Mouse (Mus musculus) CH12.LX (cell line): Measurements from ENCODE around the gene Cdh15. TPM values are rescaled to one million over a fixed set of nuclear protein-coding genes. Genes with fewer than 3 reads are reported as not detected.
A peak's percentile ranks its signal among the peaks of the same experiment; 100 is the strongest.

Experiments used
- DNase-seq: peaks from one replicate; pipeline ENCODE4 v3.0.0-alpha.2; 2013; ENCODE audit errors: extremely low read depth
- H3K27ac ChIP-seq: 2 replicates; pipeline ENCODE4 v1.5.1; 2012; ENCODE audit warnings: low read depth, mild to moderate bottlenecking, control low read depth, moderate library complexity; ENCODE audit not compliant: insufficient read depth
- H3K27me3 ChIP-seq: replicated peaks from 2 replicates; pipeline ENCODE3; 2012; ENCODE audit warnings: inconsistent platforms
- H3K36me3 ChIP-seq, 2 experiments: replicated peaks in 1 of 2; 2 replicates each; pipeline versions ENCODE3 to v1.6.1; 2012; ENCODE audit warnings: inconsistent platforms in 1 of 2, low read length in 1 of 2, mild to moderate bottlenecking in 1 of 2, mixed read lengths in 1 of 2, moderate library complexity in 1 of 2; ENCODE audit not compliant: control insufficient read depth in 1 of 2, insufficient read depth in 1 of 2
- H3K4me1 ChIP-seq, 2 experiments: 2 replicates each; pipeline ENCODE4 v1.6.1; 2012; ENCODE audit warnings: inconsistent platforms in 1 of 2, moderate library complexity in 1 of 2; ENCODE audit not compliant: insufficient read depth in 2 of 2, control insufficient read depth in 1 of 2
- H3K4me2 ChIP-seq: 2 replicates; pipeline ENCODE4 v1.6.1; 2012; ENCODE audit warnings: low read depth, mild to moderate bottlenecking, control low read depth; ENCODE audit not compliant: poor library complexity, insufficient read depth, severe bottlenecking
- H3K4me3 ChIP-seq, 3 experiments: fragments of 150-350 bp in 1 of 3; sonication (generic) in 1 of 3; replicated peaks in 1 of 3; 2 replicates each; pipeline versions ENCODE3 to v1.5.1; 2011 to 2012; ENCODE audit warnings: low read depth in 2 of 3, low read length in 2 of 3, mild to moderate bottlenecking in 2 of 3, moderate library complexity in 2 of 3, control low read depth in 1 of 3, improper control_type of control experiment in 1 of 3, inconsistent platforms in 1 of 3, mixed read lengths in 1 of 3; ENCODE audit not compliant: poor library complexity in 1 of 3
- H3K79me2 ChIP-seq: replicated peaks from 2 replicates; pipeline ENCODE4 v1.6.1; 2012; ENCODE audit warnings: mild to moderate bottlenecking, moderate library complexity; ENCODE audit not compliant: control insufficient read depth, poor library complexity, insufficient read depth, severe bottlenecking; ENCODE audit errors: extremely low read depth
- H3K9ac ChIP-seq: 2 replicates; pipeline ENCODE4 v1.6.1; 2012; ENCODE audit warnings: low read depth, mild to moderate bottlenecking, control low read depth, moderate library complexity; ENCODE audit not compliant: insufficient read depth
- H3K9me3 ChIP-seq: replicated peaks from 2 replicates; pipeline ENCODE3; 2012; ENCODE audit warnings: low read length, inconsistent platforms, mixed read lengths
- CHD2 ChIP-seq: IDR thresholded peaks from 2 replicates; pipeline ENCODE4 v1.6.1; 2011; ENCODE audit warnings: low read length, improper control_type of control experiment
- CTCF ChIP-seq, 2 experiments: IDR thresholded peaks in 1 of 2; conservative IDR thresholded peaks in 1 of 2; 2 replicates each; pipeline ENCODE4 v1.5.1; 2011 to 2012; ENCODE audit warnings: low read depth in 2 of 2, low read length in 2 of 2, improper control_type of control experiment in 1 of 2, inconsistent platforms in 1 of 2, mild to moderate bottlenecking in 1 of 2, moderate library complexity in 1 of 2
- ELF1 ChIP-seq: IDR thresholded peaks from 2 replicates; pipeline ENCODE4 v1.6.1; 2014; ENCODE audit warnings: low read depth, mild to moderate bottlenecking, inconsistent platforms, low read length, improper control_type of control experiment
- HCFC1 ChIP-seq: IDR thresholded peaks from 2 replicates; pipeline ENCODE4 v1.6.1; 2012; ENCODE audit warnings: low read depth, mild to moderate bottlenecking, inconsistent platforms, low read length, improper control_type of control experiment
- IRF4 ChIP-seq: IDR thresholded peaks from 2 replicates; pipeline ENCODE4 v1.6.1; 2014; ENCODE audit warnings: low read depth, mild to moderate bottlenecking, inconsistent platforms, low read length, improper control_type of control experiment
- JUND ChIP-seq: conservative IDR thresholded peaks from 2 replicates; pipeline ENCODE4 v1.6.1; 2011; ENCODE audit warnings: low read depth, low read length, improper control_type of control experiment
- MEF2A ChIP-seq: IDR thresholded peaks from 2 replicates; pipeline ENCODE4 v1.6.1; 2014; ENCODE audit warnings: low read depth, mild to moderate bottlenecking, inconsistent platforms, low read length, improper control_type of control experiment, borderline replicate concordance
- MXI1 ChIP-seq: IDR thresholded peaks from 2 replicates; pipeline ENCODE4 v1.6.1; 2011; ENCODE audit warnings: mild to moderate bottlenecking, low read depth, low read length, improper control_type of control experiment
- PAX5 ChIP-seq: IDR thresholded peaks from 2 replicates; pipeline ENCODE4 v1.6.1; 2012; ENCODE audit warnings: low read length, inconsistent platforms, mixed read lengths
- POLR2A ChIP-seq: IDR thresholded peaks from 2 replicates; pipeline ENCODE4 v1.6.1; 2011; ENCODE audit warnings: low read depth, mild to moderate bottlenecking, improper control_type of control experiment, low read length
- RAD21 ChIP-seq: IDR thresholded peaks from 2 replicates; pipeline ENCODE4 v1.6.1; 2011; ENCODE audit warnings: low read depth, mild to moderate bottlenecking, low read length, improper control_type of control experiment, moderate library complexity
- RCOR1 ChIP-seq: conservative IDR thresholded peaks from 2 replicates; pipeline ENCODE4 v1.6.1; 2012; ENCODE audit warnings: low read depth, mild to moderate bottlenecking, inconsistent platforms, low read length, improper control_type of control experiment
- SIN3A ChIP-seq: IDR thresholded peaks from 2 replicates; pipeline ENCODE4 v1.6.1; 2012; ENCODE audit warnings: low read length, improper control_type of control experiment, inconsistent platforms
- SMC3 ChIP-seq: IDR thresholded peaks from 2 replicates; pipeline ENCODE4 v1.6.1; 2011; ENCODE audit warnings: low read depth, low read length, improper control_type of control experiment
- UBTF ChIP-seq: IDR thresholded peaks from 2 replicates; pipeline ENCODE4 v1.6.1; 2012; ENCODE audit warnings: low read depth, mild to moderate bottlenecking, inconsistent platforms, low read length, improper control_type of control experiment, moderate library complexity
- ZC3H11A ChIP-seq: IDR thresholded peaks from 2 replicates; pipeline ENCODE4 v1.6.1; 2012; ENCODE audit warnings: low read depth, mild to moderate bottlenecking, inconsistent platforms, low read length, improper control_type of control experiment
- dilution Hi-C: fragments of 300-500 bp; cut with MboI; formaldehyde crosslinking; loops from 2 replicates; pipeline ENCODE4 v1.14.3; 2020; ENCODE audit warnings: low sequenced_read_pairs; ENCODE audit not compliant: extremely low pct_unique_long_range_greater_than_20kb, extremely low pct_ligation_motif_present
- in situ Hi-C: fragments of 300-500 bp; cut with MboI; formaldehyde crosslinking; loops from 3 replicates; pipeline ENCODE4 v1.14.3; 2019; ENCODE audit warnings: low sequenced_read_pairs, low pct_ligation_motif_present, low pct_unique_long_range_greater_than_20kb, mixed read lengths
- polyA plus RNA-seq: library from polyadenylated mRNA; unstranded; fragments of >175 nt; gene quantifications from 2 replicates; pipeline ENCODE4 v1.2.1, GENCODE M21; 2012; ENCODE audit warnings: low read depth; ENCODE audit not compliant: insufficient read length
- total RNA-seq, 2 experiments: library from RNA; depleted of rRNA; stranded (reverse); fragments of 300-350 nt in 1 of 2; fragments of >200 nt in 1 of 2; gene quantifications; 2 replicates each; pipeline ENCODE4 v1.2.3; 2012 to 2014

Cdh15 gene
- total and polyA plus RNA-seq, 3 experiments = not detected

- H3K4me1 ChIP-seq = peaks cover 10 to 57% of the 10 kb centered on the region in 2 experiments
- no peak overlapping the region for H3K27ac ChIP-seq
- in situ Hi-C loops = no loop called here
- peaks cover 6 to 69% of the 10 kb centered on the region in 2 experiments for H3K36me3 ChIP-seq
- TF ChIP-seq SMC3 = peak; percentile 90
- no peak for TF ChIP-seq PAX5
- TF ChIP-seq CTCF (conservative IDR thresholded peaks at IDR 0.05 in 1 of 2, IDR thresholded peaks at IDR 0.05 in 1 of 2; ENCODE audit: low read depth in 2 of 2, low read length in 2 of 2) = peak; percentile 33 to 83; a peak in 2 of 4 replicates
- TF ChIP-seq HCFC1 = no peak
- peak; percentile 84 for TF ChIP-seq RAD21
- TF ChIP-seq CHD2 = no peak
- TF ChIP-seq ZC3H11A = peak; percentile 77
- TF ChIP-seq MEF2A = no peak
- no peak for TF ChIP-seq RCOR1
- H3K27me3 ChIP-seq = no peaks in the 10 kb centered on the region
- H3K4me3 ChIP-seq = no peak overlapping the region
- H3K79me2 ChIP-seq = no peaks in the 10 kb centered on the region
- dilution Hi-C loops = no loop called here
- H3K9ac ChIP-seq = no peak overlapping the region
- H3K4me2 ChIP-seq = no peak overlapping the region
- peak; percentile 53 for DNase-seq
- H3K9me3 ChIP-seq = no peaks in the 10 kb centered on the region
These were observed 35.0 kb upstream of the Cdh15 start for GRCm38 (mm10) chr8:122812610-122813250.

GRCm38 (mm10) chr8:122814608-122815007 is 33.2 kb upstream of the Cdh15 start:
- Histone ChIP-seq H3K4me2 (no peak overlapping the region), H3K9ac (no peak overlapping the region), H3K36me3 (peaks cover 6 to 75% of the 10 kb centered on the region in 2 experiments), H3K27ac (no peak overlapping the region), H3K4me1 (peaks cover 6 to 47% of the 10 kb centered on the region in 2 experiments), H3K79me2 (no peaks in the 10 kb centered on the region), H3K27me3 (no peaks in the 10 kb centered on the region), H3K4me3 (no peak overlapping the region), H3K9me3 (no peaks in the 10 kb centered on the region)
- in situ Hi-C loops = loop anchor here (5.0 kb wide), 1 partner anchor 117 kb away; the partner anchor contains the start of gene Cbfa2t3
- dilution Hi-C loops = no loop called here
- DNase-seq = no peak
- TF ChIP-seq ELF1 (no peak), HCFC1 (no peak)

GRCm38 (mm10) chr8:122816965-122817364 is 30.8 kb upstream of the Cdh15 start:
- DNase-seq = no peak
- H3K27me3 ChIP-seq = no peaks in the 10 kb centered on the region
- TF ChIP-seq JUND (no peak), SIN3A (no peak), MXI1 (no peak), SMC3 (no peak), UBTF (no peak), IRF4 (no peak), POLR2A (no peak)
- TF ChIP-seq, all 38 proteins: peak for 0
- H3K4me2 ChIP-seq = no peak overlapping the region
- no peak overlapping the region for H3K9ac ChIP-seq
- in situ Hi-C loops = loop anchor here (5.0 kb wide), 1 partner anchor 120 kb away; the partner anchor contains the start of gene Cbfa2t3
- peaks cover 12 to 39% of the 10 kb centered on the region in 2 experiments for H3K4me1 ChIP-seq
- no peaks in the 10 kb centered on the region for H3K9me3 ChIP-seq
- no peak overlapping the region for H3K4me3 ChIP-seq
- H3K36me3 ChIP-seq = peaks cover 6 to 58% of the 10 kb centered on the region in 2 experiments
- dilution Hi-C loops = no loop called here
- no peak overlapping the region for H3K27ac ChIP-seq
- no peaks in the 10 kb centered on the region for H3K79me2 ChIP-seq
